Mouse (Mus musculus) heart, embryonic 15.5 days (tissue): ENCODE measurements around the gene Fam180a. TPM values are rescaled to one million over a fixed set of nuclear protein-coding genes. Genes with fewer than 3 reads are reported as not detected.

ENCODE experiments used
- polyA plus RNA-seq: library from polyadenylated mRNA; unstranded; fragments of >200 nt; fragmentation: Nextera tagmentation; extraction: Ambion mirVana; gene quantifications from 2 replicates; pipeline ENCODE4 v1.2.1, GENCODE M21; 2015

Gene Fam180a
- polyA plus RNA-seq, 1 experiment from 2014 or later: 1.0 TPM

Other genes with a start within 250 kb of the Fam180a start
- 17.6 and 19.9 TPM in 2 replicates for gene Cnot4, start 192.4 kb downstream of the Fam180a start, polyA plus RNA-seq
- 18.9 and 24.4 TPM in 2 replicates for gene Nup205, start 148.7 kb downstream of the Fam180a start, polyA plus RNA-seq
- gene Slc13a4, start 18.0 kb downstream of the Fam180a start, polyA plus RNA-seq: 0.67 and 0.72 TPM in 2 replicates
- gene Mtpn, start 213.7 kb upstream of the Fam180a start, polyA plus RNA-seq: 81.1 and 98.9 TPM in 2 replicates